Mouse (Mus musculus): ENCODE data around the gene Sirt1.

- no peak for TF ChIP-seq POLR2A (IDR thresholded peaks at IDR 0.05; ENCODE audit: insufficient read length, low read depth)
- no peak for TF ChIP-seq E2F4 (IDR thresholded peaks at IDR 0.05; ENCODE audit: insufficient read depth)
- no peak for TF ChIP-seq MAX (IDR thresholded peaks at IDR 0.05; ENCODE audit: low read depth)
Measured at GRCm38 (mm10) chr10:63344751-63345150, 36.8 kb downstream of the Sirt1 start.
